Mouse (Mus musculus) kidney, adult 2 months (tissue): ENCODE data around the gene Eya3.

Experiments used
- CTCF ChIP-seq: fragments of 200-500 bp; conservative IDR thresholded peaks from 2 replicates; pipeline ENCODE4 v1.5.1; 2011; ENCODE audit warnings: low read depth, mild to moderate bottlenecking, control low read depth, low read length, moderate library complexity, mixed read lengths; ENCODE audit not compliant: insufficient read depth, insufficient read length
- POLR2A ChIP-seq: fragments of 200-500 bp; IDR thresholded peaks from one replicate; pipeline ENCODE4 v1.6.1; 2011; ENCODE audit warnings: low read depth, low read length, control low read depth

DNA sequence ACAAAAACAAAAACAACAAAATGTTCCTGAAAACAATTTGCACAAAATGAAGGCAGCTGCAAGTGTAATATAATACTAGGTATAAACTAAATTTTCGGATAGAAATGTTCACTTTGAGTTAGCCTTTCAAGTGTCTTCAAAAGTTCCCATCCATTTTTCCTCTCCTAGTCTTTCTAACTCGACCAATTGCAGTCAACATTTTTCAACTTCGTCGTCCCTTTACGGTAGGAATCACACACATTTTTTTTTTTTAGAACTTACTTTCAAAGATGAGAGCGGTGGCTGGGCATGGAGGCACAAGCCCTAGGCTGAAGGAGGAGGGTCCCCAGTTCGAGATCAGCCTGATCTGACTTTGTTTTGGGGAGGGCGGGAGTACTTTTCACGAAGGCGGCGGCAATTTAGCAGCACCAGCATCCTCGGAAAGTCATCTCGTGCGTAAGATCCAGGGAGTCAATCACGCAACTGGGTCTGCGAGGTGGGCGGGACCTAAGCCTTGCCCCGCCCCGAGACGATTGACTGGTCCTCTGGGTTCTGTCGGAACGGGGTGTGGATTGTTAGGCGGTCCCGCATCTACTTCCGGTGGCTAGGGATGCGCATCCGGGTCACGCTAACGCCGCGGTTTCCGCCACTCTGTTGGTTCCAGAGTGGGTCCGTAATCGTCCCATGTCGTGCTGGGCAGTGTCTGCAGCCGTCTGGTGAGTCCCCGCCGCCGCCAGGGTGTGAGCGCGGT, at the start of gene Eya3:
- no peak for TF ChIP-seq CTCF
- peak; percentile 37 for TF ChIP-seq POLR2A
